Mouse (Mus musculus) central nervous system, embryonic 18 days (tissue): ENCODE results near the gene Abcb9. TPM values are rescaled to one million over a fixed set of nuclear protein-coding genes. Genes with fewer than 3 reads are reported as not detected.

Experiments used
- polyA plus RNA-seq: library from polyadenylated mRNA; depleted of rRNA; stranded (reverse); fragments of >200 nt; gene quantifications from 2 replicates; pipeline ENCODE4 v1.2.3, GENCODE M21; 2012; rRNA removed

Gene Abcb9
- 11.4 and 11.5 TPM in 2 replicates for polyA plus RNA-seq

GRCm38 (mm10) chr5:124095596-124096232 is at the start of gene Abcb9:
Gene Abcb9 (minus strand): TSS chr5:124095798.

DNA sequence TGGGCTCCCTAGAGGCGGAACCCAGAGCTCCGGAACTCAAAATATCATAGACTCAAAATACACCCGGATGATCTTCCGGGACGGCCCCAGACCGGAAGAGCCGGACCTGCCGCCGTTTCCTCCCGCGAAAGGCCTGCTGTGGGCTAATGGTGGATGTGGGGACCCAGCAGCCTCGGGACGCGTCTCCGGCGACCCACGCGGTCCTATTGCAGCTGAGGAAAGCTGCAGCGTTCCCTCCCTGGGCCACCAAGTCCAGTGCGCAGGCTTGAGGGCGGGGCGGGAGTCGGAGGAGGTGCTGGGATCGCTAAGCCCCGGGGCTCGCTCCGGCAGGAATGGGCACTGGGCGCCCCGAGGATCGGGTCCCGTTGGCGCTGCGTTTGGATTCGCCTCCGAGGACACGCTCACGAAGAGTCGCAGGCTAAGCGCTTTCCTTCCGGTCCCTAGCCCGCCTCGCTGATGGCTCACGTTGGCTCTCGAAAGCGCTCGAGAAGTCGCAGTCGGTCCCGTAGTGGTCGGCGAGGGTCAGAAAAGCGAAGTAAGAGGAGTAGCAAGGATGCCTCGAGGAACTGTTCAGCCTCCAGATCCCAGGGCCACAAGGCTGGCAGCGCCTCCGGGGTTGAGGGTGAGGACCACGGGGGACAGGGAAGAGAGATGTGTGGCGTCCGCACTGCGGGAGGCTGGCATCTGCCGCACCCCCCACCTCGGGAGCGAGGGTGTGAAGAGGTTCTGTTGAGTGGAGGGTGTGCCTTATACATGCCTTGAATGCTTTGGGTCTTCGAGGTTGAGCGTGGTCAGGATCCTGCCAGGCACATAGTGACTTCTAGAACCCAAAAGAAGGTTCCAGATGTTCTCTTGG is 20.6 kb upstream of the Abcb9 start, which contains the start of gene Arl6ip4:
TSS of gene Arl6ip4 (plus strand) at position 100 of the 856 bp plus-strand sequence.

DNA sequence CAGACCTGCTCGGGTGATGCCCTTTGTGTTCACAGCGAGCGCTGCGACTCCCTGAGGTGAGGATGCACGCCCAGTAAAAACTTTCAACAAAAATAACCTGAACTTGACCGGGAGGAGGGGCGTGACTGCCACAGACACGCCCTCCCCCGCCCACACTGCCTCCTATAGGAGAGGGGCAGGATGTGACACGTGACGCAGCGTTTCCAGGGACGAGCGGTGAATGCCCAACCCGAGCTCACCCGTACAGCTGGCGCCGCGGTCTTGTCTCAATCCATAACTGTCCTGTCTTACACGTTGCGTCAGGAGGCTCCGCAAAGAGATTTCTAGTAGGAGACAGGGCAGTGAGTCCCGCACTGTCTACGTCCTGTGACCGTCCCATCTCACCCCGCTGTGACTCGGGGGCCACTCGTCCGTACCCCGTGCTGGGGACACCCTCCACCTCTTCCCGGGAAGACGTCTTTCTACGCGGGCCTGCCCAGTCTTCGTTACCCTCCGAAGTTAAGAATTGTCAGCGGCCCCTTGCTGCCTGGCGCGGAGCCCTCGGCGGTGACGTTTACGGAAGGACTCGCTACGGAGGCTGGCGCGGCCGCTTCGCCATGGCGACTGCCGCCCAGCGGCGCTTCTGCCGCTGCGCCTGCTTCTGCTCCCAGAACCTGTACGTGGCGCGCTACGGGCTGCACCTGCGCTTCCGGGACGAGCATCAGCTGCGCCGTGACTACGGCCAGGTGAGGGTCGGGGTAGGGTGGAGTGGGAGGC is 16.3 kb upstream of the Abcb9 start, which contains the start of gene Ogfod2:
TSS of gene Ogfod2 (plus strand) at position 556 of the 756 bp plus-strand sequence.

GRCm38 (mm10) chr5:124032001-124032508 is 63.5 kb downstream of the Abcb9 start, which contains the start of gene Vps37b:
Gene Vps37b (minus strand): TSS chr5:124032270.

Other genes with a start within 250 kb of the Abcb9 start
- not detected in 2 replicates for gene Hcar2, start 230.3 kb downstream of the Abcb9 start, polyA plus RNA-seq
- gene Hcar1, start 215.8 kb downstream of the Abcb9 start, polyA plus RNA-seq = 0.56 and 0.70 TPM in 2 replicates
- gene Denr, start 188.6 kb downstream of the Abcb9 start, polyA plus RNA-seq = 62.9 and 66.0 TPM in 2 replicates
- 1.2 and 2.0 TPM in 2 replicates for gene Gm43518, start 168.4 kb downstream of the Abcb9 start, polyA plus RNA-seq
- gene Ccdc62, start 165.1 kb downstream of the Abcb9 start, polyA plus RNA-seq = 6.4 and 7.0 TPM in 2 replicates
- gene Hip1r, start 122.2 kb downstream of the Abcb9 start, polyA plus RNA-seq = 27.3 and 28.8 TPM in 2 replicates
- 61.2 and 62.9 TPM in 2 replicates for gene Vps37b, start 63.5 kb downstream of the Abcb9 start, polyA plus RNA-seq
- gene Ogfod2, start 16.5 kb upstream of the Abcb9 start, polyA plus RNA-seq = 45.7 and 48.0 TPM in 2 replicates
- 70.6 and 72.6 TPM in 2 replicates for gene Arl6ip4, start 20.3 kb upstream of the Abcb9 start, polyA plus RNA-seq
- 58.6 and 61.3 TPM in 2 replicates for gene Pitpnm2, start 154.0 kb upstream of the Abcb9 start, polyA plus RNA-seq
- gene Mphosph9, start 232.2 kb upstream of the Abcb9 start, polyA plus RNA-seq = 14.6 and 16.4 TPM in 2 replicates
- gene 2810006K23Rik, start 232.3 kb upstream of the Abcb9 start, polyA plus RNA-seq = 10.4 and 12.1 TPM in 2 replicates